Mouse (Mus musculus): ENCODE data around the gene Efna2. TPM values are rescaled to one million over a fixed set of nuclear protein-coding genes. Genes with fewer than 3 reads are reported as not detected.

The Efna2 gene
- polyA plus RNA-seq, 1 experiment from 2014 or later: 55.8 TPM

- no peaks in the 10 kb centered on the region for H3K9me3 ChIP-seq
- peaks cover 20% of the 10 kb centered on the region for H3K4me1 ChIP-seq
- H3K27ac ChIP-seq: 0 out of 2 replicates have a peak overlapping the region, but pooled peaks have one; percentile 4
- 90% methylated on average over 12 of the region's 12 CpGs for WGBS
- H3K9ac ChIP-seq: peak overlapping the region; percentile 22; the same call in 1 of the 2 replicates
- peaks cover 32% of the 10 kb centered on the region for H3K36me3 ChIP-seq
- no peak overlapping the region for H3K4me2 ChIP-seq (replicated peaks)
- ATAC-seq (ENCODE audit: insufficient number of reproducible peaks, insufficient read depth, low FRiP score, low TSS enrichment): no peak
- H3K27me3 ChIP-seq: no peaks in the 10 kb centered on the region
- no peak overlapping the region for H3K4me3 ChIP-seq
Measured at GRCm38 (mm10) chr10:80144159-80144558, 35.1 kb upstream of the Efna2 start.

- Histone ChIP-seq H3K36me3 (peaks cover 32% of the 10 kb centered on the region), H3K4me2 (replicated peaks) (no peak overlapping the region), H3K27me3 (no peaks in the 10 kb centered on the region), H3K4me3 (no peak overlapping the region), H3K9me3 (no peaks in the 10 kb centered on the region), H3K4me1 (peaks cover 20% of the 10 kb centered on the region), H3K9ac (no peak overlapping the region), H3K27ac (0 out of 2 replicates have a peak overlapping the region, but pooled peaks have one; percentile 43)
- 74% methylated on average over 20 of the region's 20 CpGs for WGBS
- ATAC-seq (ENCODE audit: insufficient number of reproducible peaks, insufficient read depth, low FRiP score, low TSS enrichment): no peak
Measured at GRCm38 (mm10) chr10:80144864-80145838, 34.1 kb upstream of the Efna2 start.

- H3K4me2 ChIP-seq (replicated peaks): peak overlapping the region; percentile 2; the same call in 1 of the 2 replicates
Measured at GRCm38 (mm10) chr10:80145896-80146295, 33.4 kb upstream of the Efna2 start.

GRCm38 (mm10) chr10:80146568-80147011 is 32.7 kb upstream of the Efna2 start:
- peak overlapping the region; percentile 2; the same call in 1 of the 2 replicates for H3K4me2 ChIP-seq (replicated peaks)
- no peaks in the 10 kb centered on the region for H3K9me3 ChIP-seq
- H3K9ac ChIP-seq: no peak overlapping the region
- H3K27ac ChIP-seq: no peak overlapping the region
- peaks cover 37% of the 10 kb centered on the region for H3K36me3 ChIP-seq
- H3K4me1 ChIP-seq: peaks cover 14% of the 10 kb centered on the region
- whole genome bisulfite sequencing: 67% methylated on average over 4 of the region's 4 CpGs
- no peaks in the 10 kb centered on the region for H3K27me3 ChIP-seq
- no peak overlapping the region for H3K4me3 ChIP-seq
- no peak for ATAC-seq (ENCODE audit: insufficient number of reproducible peaks, insufficient read depth, low FRiP score, low TSS enrichment)

More at GRCm38 (mm10) chr10:80145896-80146295, 33.4 kb upstream of the Efna2 start:
- H3K9me3 ChIP-seq: no peaks in the 10 kb centered on the region
- H3K4me1 ChIP-seq: peaks cover 17% of the 10 kb centered on the region
- H3K27me3 ChIP-seq: no peaks in the 10 kb centered on the region
- 87% methylated on average over 6 of the region's 6 CpGs for WGBS
- peak overlapping the region; percentile 43; the same call in 1 of the 2 replicates for H3K27ac ChIP-seq
- no peak for ATAC-seq (ENCODE audit: insufficient number of reproducible peaks, insufficient read depth, low FRiP score, low TSS enrichment)
- H3K4me3 ChIP-seq: no peak overlapping the region
- no peak overlapping the region for H3K9ac ChIP-seq
- H3K36me3 ChIP-seq: peaks cover 32% of the 10 kb centered on the region

- ATAC-seq (ENCODE audit: insufficient number of reproducible peaks, insufficient read depth, low FRiP score, low TSS enrichment): no peak
- Histone ChIP-seq H3K4me3 (peak overlapping the region; percentile 95), H3K9ac (peak overlapping the region; percentile 75), H3K4me1 (peaks cover 17% of the 10 kb centered on the region), H3K4me2 (replicated peaks) (peak overlapping the region; percentile 57), H3K27me3 (no peaks in the 10 kb centered on the region), H3K27ac (peak overlapping the region; percentile 99), H3K36me3 (peaks cover 43% of the 10 kb centered on the region), H3K9me3 (no peaks in the 10 kb centered on the region)
- WGBS: 69% methylated on average over 5 of the region's 5 CpGs
Measured at GRCm38 (mm10) chr10:80147146-80147718, 32.0 kb upstream of the Efna2 start.

- H3K36me3 ChIP-seq: peaks cover 50% of the 10 kb centered on the region
- no peaks in the 10 kb centered on the region for H3K9me3 ChIP-seq
- H3K27me3 ChIP-seq: no peaks in the 10 kb centered on the region
- H3K4me3 ChIP-seq: peak within 1 kb of the TSS; percentile 95
- peak within 1 kb of the TSS; percentile 75 for H3K9ac ChIP-seq
- WGBS: 1% methylated on average over 40 of the region's 42 CpGs
- H3K4me1 ChIP-seq: peaks cover 20% of the 10 kb centered on the region
- H3K4me2 ChIP-seq (replicated peaks): peak within 1 kb of the TSS; percentile 57
- ATAC-seq (ENCODE audit: insufficient number of reproducible peaks, insufficient read depth, low FRiP score, low TSS enrichment): peak; percentile 38
- peak within 1 kb of the TSS; percentile 99 for H3K27ac ChIP-seq
Measured at GRCm38 (mm10) chr10:80147719-80148601, 31.3 kb upstream of the Efna2 start, which contains the start of gene Midn. Gene Midn (plus strand): TSS chr10:80148272.

GRCm38 (mm10) chr10:80148610-80149290 is 30.5 kb upstream of the Efna2 start:
- Histone ChIP-seq H3K9me3 (no peaks in the 10 kb centered on the region), H3K9ac (peak overlapping the region; percentile 75), H3K4me2 (replicated peaks) (peak overlapping the region; percentile 57), H3K36me3 (peaks cover 54% of the 10 kb centered on the region), H3K4me3 (peak overlapping the region; percentile 95), H3K27ac (peak overlapping the region; percentile 99), H3K27me3 (no peaks in the 10 kb centered on the region), H3K4me1 (peaks cover 27% of the 10 kb centered on the region)
- peak; percentile 5 for ATAC-seq (ENCODE audit: insufficient number of reproducible peaks, insufficient read depth, low FRiP score, low TSS enrichment)
- WGBS: under 1% methylated on average over 57 of the region's 57 CpGs

- Histone ChIP-seq H3K9ac (peak overlapping the region; percentile 100), H3K27me3 (no peaks in the 10 kb centered on the region), H3K4me2 (replicated peaks) (peak overlapping the region; percentile 99), H3K27ac (peak overlapping the region; percentile 99), H3K9me3 (no peaks in the 10 kb centered on the region), H3K4me3 (peak overlapping the region; percentile 95), H3K36me3 (peaks cover 54% of the 10 kb centered on the region), H3K4me1 (peaks cover 35% of the 10 kb centered on the region)
- ATAC-seq (ENCODE audit: insufficient number of reproducible peaks, insufficient read depth, low FRiP score, low TSS enrichment): peak; percentile 72
- under 1% methylated on average over 86 of the region's 88 CpGs for whole genome bisulfite sequencing
Measured at GRCm38 (mm10) chr10:80149291-80150225, 29.7 kb upstream of the Efna2 start.

- H3K4me1 ChIP-seq: peaks cover 44% of the 10 kb centered on the region
- peak overlapping the region; percentile 99 for H3K27ac ChIP-seq
- ATAC-seq (ENCODE audit: insufficient number of reproducible peaks, insufficient read depth, low FRiP score, low TSS enrichment): no peak
- peak overlapping the region; percentile 99 for H3K4me2 ChIP-seq (replicated peaks)
- peaks cover 54% of the 10 kb centered on the region for H3K36me3 ChIP-seq
- H3K4me3 ChIP-seq: peak overlapping the region; percentile 95
- H3K9me3 ChIP-seq: no peaks in the 10 kb centered on the region
- no peaks in the 10 kb centered on the region for H3K27me3 ChIP-seq
- peak overlapping the region; percentile 100 for H3K9ac ChIP-seq
- WGBS: under 1% methylated on average over 65 of the region's 71 CpGs
Measured at GRCm38 (mm10) chr10:80150226-80151210, 28.8 kb upstream of the Efna2 start.
